Mouse (Mus musculus) A20 (cell line): ENCODE data around the gene Glis1.

Experiments used
- DNase-seq: peaks from one replicate; pipeline ENCODE4 v3.0.0-alpha.2; 2011; ENCODE audit warnings: low read depth, low spot score

Gene Glis1

GRCm38 (mm10) chr4:107515626-107516025 lies 81.2 kb downstream of the Glis1 start:
- no peak for DNase-seq

DNA sequence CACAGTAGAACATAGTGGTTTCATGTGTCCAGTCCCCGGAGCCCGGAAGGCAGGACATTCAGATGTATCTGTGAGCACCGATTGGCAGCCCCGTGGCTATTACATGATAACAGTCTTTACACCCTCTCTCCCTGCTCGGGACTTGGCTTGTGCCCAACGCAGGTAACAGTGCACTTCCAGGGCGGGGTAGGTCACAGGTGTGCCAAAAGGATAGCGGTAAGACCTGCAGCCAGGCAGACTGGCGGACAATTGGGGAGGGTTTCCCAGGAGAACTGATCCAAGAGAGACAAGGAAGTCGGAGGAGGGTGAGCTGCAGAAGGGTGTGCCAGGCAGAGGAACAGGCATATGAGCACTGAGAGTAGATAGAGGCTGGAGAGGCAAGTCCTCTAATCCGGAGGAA lies 84.4 kb downstream of the Glis1 start:
- DNase-seq: no peak

- DNase-seq: no peak
Observed at GRCm38 (mm10) chr4:107520071-107520470, 85.7 kb downstream of the Glis1 start.

GRCm38 (mm10) chr4:107520816-107521215 lies 86.4 kb downstream of the Glis1 start:
- no peak for DNase-seq

DNA sequence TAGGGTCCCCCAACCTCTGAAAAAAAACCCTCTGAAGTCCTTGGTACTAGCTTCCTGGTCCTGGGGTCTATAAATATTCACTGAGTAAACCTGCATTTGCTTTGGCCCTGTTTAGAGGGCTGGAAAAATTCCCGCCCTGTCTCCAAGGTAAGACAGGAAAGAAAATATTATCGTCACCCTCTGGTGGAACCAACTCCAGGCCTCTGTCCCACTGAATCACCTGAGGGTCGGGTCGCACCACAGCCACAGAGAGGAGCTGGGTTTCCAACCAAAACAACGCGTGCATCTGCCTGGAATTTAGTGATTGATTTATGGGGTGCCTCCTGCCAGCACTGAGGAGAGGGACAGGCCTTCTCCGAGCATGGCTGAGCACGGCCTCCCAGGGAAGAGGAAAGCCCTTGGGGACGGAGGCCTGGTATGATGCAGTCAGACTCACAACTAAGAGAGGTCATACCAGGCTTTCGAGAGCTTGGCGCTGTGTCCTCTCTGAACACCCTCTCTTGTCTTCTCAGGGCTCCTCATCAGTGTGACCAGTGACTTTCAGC lies 89.3 kb downstream of the Glis1 start:
- no peak for DNase-seq

DNA sequence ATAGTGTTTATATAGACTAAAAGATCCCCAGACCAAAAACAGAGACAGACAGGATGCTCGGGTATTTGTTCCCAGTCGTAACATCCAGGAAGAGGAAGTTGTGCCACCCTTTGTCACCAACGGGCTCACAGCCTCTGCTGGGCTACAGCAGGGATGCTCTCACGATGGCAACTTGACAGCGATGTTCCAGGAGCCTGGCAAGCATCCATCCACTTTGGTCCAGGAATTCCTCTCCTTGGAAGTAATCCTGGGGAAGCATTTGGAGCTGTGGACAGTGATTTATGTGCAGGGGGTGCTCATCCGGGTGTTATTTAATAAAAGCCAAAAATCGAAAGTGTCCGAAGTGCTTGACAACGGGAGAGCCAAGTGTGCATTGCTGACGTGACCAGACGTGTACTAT lies 100.7 kb downstream of the Glis1 start:
- no peak for DNase-seq

DNA sequence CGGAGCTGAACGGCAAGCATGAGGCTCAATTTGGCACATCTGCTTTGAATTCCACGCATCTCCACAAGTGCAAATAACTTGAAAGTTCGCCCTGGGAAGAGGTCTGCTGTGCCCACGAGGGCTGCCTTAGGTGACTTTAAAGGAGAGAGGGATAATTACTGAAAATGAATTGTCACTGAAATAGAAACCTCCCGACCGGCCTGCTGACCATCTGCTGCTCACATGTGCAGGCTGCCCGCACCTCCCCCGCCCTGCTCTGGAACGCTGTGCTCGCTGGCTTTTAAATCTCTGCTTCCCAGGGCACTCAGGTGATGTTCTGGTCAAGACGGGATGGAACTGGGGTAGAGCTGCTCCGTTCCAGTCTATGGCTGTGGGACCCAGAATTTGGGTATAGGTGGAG lies 103.7 kb downstream of the Glis1 start:
- no peak for DNase-seq

DNA sequence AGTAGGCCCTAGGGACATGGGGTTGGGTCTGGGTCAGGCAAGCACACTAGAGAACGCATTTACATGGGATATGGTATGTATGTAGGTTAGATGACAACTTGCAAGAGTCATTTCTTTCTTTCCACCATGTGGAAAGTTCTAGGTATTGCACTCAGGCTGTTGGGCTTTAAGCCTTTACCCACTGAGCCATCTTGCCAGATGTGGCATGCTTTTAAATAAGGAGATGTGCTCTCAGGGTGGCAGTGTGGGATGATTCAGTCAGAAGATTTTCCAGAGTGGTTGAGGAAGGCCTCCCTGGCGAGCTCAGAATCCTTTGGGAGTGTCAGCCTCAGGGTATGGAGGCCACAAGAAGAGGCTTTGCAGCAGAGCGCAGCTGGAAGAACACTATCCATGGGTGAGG lies 104.2 kb downstream of the Glis1 start:
- DNase-seq: no peak

DNA sequence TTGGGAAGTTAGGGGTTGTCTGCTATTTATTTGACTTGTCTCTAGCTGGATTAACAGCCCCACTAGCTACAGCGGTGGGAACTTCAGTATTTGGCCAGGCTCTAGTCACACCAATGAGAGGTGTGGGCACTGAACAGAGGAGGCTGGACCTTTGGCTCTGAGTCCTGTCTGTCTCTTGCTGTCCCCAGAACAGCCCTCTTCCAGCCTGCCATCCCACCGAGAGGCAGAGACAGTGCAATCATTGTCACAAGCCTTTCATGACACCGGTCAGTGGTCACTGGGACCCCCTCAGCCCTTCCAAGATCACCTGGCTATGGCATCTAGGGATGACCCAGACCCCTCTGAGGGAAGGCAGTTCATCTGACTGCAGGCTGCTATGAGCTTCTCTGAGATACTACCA lies 104.6 kb downstream of the Glis1 start:
- no peak for DNase-seq

DNA sequence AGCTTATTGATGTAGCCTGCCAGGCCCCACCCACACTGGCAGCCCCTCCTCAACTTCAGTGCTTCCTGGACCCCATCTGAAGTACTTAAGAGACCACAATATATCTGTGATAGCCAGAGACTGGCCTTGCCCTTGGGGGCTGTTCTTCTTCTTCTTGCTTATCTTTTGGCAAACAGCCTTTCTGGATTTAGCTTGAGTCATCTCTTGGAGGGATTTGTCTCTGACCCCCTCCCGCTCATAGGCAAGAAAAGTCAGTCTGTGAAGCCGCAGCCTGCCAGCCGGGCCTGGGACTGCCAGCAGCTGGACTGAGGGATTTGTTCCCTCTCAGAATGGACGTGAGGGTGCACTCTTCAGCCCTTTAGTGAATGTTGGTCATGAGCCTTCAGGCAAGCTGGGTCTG lies 107.4 kb downstream of the Glis1 start:
- no peak for DNase-seq

DNA sequence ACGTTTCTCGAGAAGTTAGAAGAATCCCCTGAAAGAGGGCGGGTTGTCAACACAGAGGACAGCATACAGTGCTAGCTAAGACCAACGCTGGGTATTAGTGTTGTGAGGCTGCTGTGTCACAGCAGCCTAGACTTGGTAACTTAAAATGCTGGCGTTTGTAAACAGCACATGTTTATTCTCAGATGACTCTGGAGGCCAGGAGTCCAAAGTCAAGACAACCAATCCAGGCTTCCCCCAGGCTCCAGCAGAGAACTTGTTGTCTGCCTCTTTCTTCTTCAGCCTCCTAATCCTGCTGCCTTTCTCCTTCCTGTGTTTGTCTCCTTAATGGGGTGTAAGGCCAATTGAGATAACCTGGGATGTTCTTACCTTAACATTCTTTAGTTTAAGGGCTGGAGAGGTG lies 110.5 kb downstream of the Glis1 start:
- no peak for DNase-seq

GRCm38 (mm10) chr4:107545726-107546125 lies 111.3 kb downstream of the Glis1 start:
- no peak for DNase-seq

DNA sequence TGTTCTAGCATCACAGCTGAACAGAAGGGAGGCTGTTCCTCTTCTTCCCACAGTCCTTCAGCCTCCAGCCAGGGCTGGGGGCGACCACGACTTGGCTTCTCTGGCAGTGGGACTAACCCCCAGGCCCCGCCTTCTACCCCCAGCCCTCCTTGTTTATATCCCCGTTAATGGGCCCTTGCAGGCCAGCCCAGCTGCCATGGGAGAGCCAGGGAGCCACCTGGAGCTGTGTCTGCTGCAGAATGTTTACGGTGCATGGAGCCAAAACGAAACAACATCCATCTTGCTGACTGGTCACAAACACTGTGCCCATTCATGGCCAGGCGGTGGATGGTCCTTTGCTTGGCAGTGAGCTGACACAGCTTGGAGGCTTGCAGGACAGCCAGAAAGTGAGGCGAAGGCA lies 112.1 kb downstream of the Glis1 start:
- DNase-seq: no peak

DNA sequence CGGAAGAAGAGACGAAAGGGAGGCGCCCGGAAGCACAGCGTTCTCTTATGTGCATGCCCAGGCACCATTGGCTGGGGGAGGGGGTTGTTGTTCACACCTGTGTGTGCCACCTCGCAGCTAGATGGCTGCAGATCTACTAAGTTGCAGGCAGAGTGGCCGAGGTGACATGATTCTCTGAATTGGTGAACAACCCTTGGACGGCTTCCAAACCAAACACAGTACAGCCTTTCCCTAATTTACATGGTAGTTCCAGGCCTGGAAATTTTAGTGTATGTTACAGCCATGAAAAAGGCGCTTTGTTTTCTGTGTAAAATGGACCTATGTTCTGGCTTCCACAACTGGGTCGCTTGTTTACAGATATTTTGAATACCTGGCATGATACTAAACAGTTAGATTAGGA lies 115.7 kb downstream of the Glis1 start:
- DNase-seq: no peak

DNA sequence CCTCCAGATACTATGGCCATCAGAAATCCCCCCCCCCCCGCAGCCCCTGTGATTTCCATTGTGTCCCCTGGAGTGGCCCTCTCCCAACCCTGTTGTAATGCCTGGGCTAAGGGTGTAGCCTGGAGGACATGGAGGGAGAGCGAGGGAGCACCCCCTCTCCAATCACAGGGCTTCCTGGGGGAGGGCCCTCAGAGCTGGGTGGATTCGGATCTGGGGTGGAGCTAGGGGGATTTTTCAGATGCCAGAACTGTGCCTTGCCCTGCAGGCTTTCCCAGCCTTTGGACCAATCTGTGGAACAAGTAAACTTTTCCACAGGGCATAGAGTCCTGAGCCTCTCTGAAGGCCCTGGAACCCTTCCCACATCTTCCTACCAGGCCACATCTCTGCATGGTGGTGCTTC lies 116.2 kb downstream of the Glis1 start:
- no peak for DNase-seq

GRCm38 (mm10) chr4:107552696-107553095 lies 118.3 kb downstream of the Glis1 start:
- DNase-seq: no peak

- DNase-seq: no peak
Observed at GRCm38 (mm10) chr4:107553774-107554173, 119.4 kb downstream of the Glis1 start.

GRCm38 (mm10) chr4:107558801-107559200 lies 124.4 kb downstream of the Glis1 start:
- DNase-seq: no peak

- DNase-seq: no peak
Observed at GRCm38 (mm10) chr4:107561056-107561455, 126.7 kb downstream of the Glis1 start.

DNA sequence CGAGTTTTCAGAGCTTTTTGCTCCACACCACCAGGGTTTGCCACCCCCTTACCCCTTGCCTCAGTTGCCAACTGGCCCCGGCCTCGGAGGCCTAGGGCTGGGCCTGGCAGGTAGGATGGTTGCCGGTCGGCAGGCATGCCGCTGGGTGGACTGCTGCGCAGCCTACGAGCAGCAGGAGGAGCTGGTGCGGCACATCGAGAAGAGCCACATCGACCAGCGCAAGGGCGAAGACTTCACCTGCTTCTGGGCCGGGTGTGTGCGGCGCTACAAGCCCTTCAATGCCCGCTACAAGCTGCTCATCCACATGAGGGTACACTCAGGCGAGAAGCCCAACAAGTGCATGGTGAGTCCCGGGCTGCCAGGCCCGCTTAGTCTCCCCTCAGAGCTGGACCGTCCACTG lies 133.8 kb downstream of the Glis1 start:
- DNase-seq: no peak

DNA sequence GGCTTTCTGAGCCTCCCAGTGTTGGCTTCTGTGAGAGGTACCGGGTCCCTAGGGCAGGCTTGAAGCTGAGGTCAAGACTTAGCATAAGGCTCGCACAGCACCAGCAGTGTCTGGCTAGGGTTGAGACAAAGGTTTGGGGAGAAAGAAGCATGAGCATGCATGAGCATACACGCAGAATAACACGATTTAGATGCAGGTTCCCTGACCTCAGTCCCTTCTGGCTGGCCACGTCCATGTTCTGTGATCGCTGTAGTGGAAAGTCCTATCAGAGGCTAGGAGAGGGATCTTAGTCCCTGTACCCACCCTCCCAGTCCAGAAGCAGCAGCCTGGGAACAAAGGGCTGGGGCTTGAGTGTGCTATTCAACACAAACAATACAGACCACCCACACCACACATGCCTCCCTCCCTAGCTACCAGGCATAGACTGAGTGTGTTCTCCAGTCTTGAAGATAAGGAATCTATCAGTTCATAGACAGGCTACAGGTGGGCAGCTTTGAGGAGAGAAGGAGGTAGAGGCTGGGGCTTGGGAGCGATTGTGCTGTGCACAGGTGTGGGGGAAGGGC lies 134.6 kb downstream of the Glis1 start:
- DNase-seq: no peak

- no peak for DNase-seq
Observed at GRCm38 (mm10) chr4:107570329-107571014, 136.1 kb downstream of the Glis1 start.

- DNase-seq: no peak
Observed at GRCm38 (mm10) chr4:107575781-107576180, 141.4 kb downstream of the Glis1 start.

DNA sequence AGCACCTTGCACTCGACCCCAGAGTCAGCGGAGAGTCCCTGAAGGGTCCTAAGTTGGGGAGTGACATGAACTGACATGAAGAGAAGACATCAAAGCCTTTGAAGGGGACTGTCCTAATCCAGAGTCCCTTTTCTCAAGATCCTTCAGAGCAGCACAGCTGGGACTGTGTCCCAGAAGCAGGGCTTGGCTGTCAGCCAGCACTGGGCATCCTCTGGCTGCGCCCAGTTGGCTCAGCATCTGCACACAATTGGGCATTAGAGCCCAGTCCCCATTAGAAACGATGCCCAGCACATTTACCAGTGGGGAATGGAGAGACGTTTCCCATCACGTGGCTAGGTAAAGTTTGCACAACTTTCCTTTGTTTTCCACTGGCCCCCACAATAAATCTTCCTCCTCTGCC lies 142.4 kb downstream of the Glis1 start:
- no peak for DNase-seq
